Mouse (Mus musculus): ENCODE data around the gene Psph.
A peak's percentile ranks its signal among the peaks of the same experiment; 100 is the strongest.

DNA sequence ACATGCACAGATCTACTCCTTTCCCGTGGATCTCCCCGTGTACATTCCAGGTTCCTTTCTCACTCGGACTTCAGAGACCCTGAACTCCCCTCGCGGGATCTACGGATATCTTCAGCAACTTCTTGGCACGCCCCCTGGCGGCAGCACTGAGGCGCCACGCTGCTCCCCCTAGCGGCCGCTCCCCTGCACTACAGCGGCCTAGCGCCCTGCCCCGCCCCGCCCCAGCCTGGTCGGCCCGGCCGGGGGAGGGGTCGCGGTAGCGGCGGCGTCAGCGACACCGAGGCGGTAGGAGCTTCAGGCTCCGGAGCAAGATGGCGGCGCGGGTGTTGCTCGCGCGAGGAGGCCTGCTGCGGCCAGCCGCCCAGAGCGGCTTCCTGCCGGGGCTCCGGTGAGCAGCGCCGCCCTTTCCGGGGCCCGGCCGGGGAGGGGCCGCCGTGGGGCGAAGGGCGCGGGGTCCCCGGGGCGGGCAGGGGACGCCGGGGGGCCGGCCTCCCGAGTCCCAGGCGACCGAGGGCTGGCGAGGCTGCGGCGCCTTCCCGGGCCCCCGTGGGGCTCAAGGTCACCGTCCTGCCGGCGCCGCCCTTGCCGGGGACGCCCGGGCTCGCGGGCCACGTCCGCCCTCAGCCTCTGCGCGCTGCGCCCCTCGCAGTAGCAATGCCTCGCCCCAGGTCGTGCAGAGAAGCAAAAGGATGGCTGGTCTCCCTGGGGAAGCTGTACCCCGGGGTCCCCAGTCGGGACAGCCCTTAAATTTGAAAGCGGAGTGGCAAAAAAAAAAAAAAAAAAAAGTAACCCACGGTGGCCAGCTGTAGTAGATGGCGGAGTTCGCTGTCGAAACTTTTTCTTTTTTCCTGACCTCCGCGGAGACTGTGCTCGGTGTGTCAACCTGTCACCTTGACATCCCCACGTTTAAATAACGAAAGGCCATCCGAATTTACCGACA, 62.1 kb downstream of the Psph start, which contains the start of gene Nipsnap2:
- peak; percentile 58 for TF ChIP-seq CTCF (conservative IDR thresholded peaks at IDR 0.05; ENCODE audit: low read length)
- TF ChIP-seq NANOG (IDR thresholded peaks at IDR 0.05; ENCODE audit: borderline replicate concordance, low read length), result no peak
- TF ChIP-seq POU5F1 (IDR thresholded peaks at IDR 0.05; ENCODE audit: borderline replicate concordance, low read length), result no peak

All from E14TG2a.4 (cell line).